Mouse (Mus musculus): ENCODE data around the gene P2rx4.
A peak's percentile ranks its signal among the peaks of the same experiment; 100 is the strongest.

DNA sequence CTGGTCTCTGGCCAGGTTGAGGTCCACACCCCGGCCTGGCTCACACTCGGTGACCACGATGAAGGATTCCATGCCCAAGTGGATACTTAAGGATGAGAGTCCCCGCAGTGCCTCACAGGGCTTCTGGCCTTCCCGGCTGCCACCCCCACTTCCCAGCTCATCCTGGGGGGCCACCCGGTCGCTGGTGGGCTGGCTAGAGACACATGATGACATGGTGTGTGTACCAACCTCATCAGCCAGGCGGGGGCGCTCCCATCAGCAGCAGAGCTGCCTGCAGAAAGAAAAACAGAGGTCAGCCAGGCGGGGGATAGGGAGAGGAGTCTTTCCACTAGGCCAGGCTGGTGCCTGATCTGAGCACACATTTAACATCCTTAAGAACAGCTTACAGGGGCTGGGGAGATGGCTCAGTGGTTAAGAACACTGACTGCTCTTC lies 56.7 kb downstream of the P2rx4 start:
- no peak for TF ChIP-seq POLR2A (IDR thresholded peaks at IDR 0.05; ENCODE audit: borderline replicate concordance, extremely low read depth, low read depth, low read length)
- peak; percentile 33; the same call in 1 of the 2 replicates for TF ChIP-seq CTCF (IDR thresholded peaks at IDR 0.05; ENCODE audit: insufficient read depth, low read length)
